Mouse (Mus musculus): ENCODE measurements around the gene Ankrd17. TPM values are rescaled to one million over a fixed set of nuclear protein-coding genes. Genes with fewer than 3 reads are reported as not detected.

Ankrd17 gene
- total and polyA plus RNA-seq, 2 experiments from 2014 or later, result 20.4 to 68.2 TPM

- Histone ChIP-seq H3K4me2 (ENCODE audit: low read depth) (peak overlapping the region; percentile 57), H3K9me3 (ENCODE audit: low read length) (no peaks in the 10 kb centered on the region), H3K9ac (peak overlapping the region; percentile 31; the same call in 1 of the 2 replicates), H3K36me3 (ENCODE audit: insufficient read depth) (no peaks in the 10 kb centered on the region), H3K4me3 (ENCODE audit: low read depth, low read length) (peak overlapping the region; percentile 27), H3K27me3 (ENCODE audit: insufficient read depth, low read length) (no peaks in the 10 kb centered on the region), H3K4me1 (ENCODE audit: insufficient read depth) (peaks cover 7% of the 10 kb centered on the region), H3K27ac (ENCODE audit: low read depth, low read length) (peak overlapping the region; percentile 45; the same call in 1 of the 2 replicates)
- DNase-seq (peak; percentile 18), ATAC-seq (no peak)
- 14% methylated on average over 7 of the region's 7 CpGs for WGBS
- TF ChIP-seq CTCF (IDR thresholded peaks at IDR 0.05; ENCODE audit: low read depth), result no peak
Measured at GRCm38 (mm10) chr5:90338177-90339091, 27.9 kb downstream of the Ankrd17 start.

- no peak overlapping the region for H3K4me3 ChIP-seq (ENCODE audit: low read depth, low read length)
- DNase-seq, result no peak
- no peak for ATAC-seq
- no peaks in the 10 kb centered on the region for H3K4me1 ChIP-seq (ENCODE audit: insufficient read depth)
- 93% methylated on average over 2 of the region's 2 CpGs for WGBS
- H3K27me3 ChIP-seq (ENCODE audit: insufficient read depth, low read length), result no peaks in the 10 kb centered on the region
- H3K9ac ChIP-seq, result no peak overlapping the region
- no peak overlapping the region for H3K27ac ChIP-seq (ENCODE audit: low read depth, low read length)
- H3K4me2 ChIP-seq (ENCODE audit: low read depth), result no peak overlapping the region
- no peaks in the 10 kb centered on the region for H3K36me3 ChIP-seq (ENCODE audit: insufficient read depth)
- H3K9me3 ChIP-seq (ENCODE audit: low read length), result no peaks in the 10 kb centered on the region
- no peak for TF ChIP-seq CTCF (IDR thresholded peaks at IDR 0.05; ENCODE audit: low read depth)
Measured at GRCm38 (mm10) chr5:90332478-90332877, 33.9 kb downstream of the Ankrd17 start.

- 65% methylated on average over 1 of the region's 1 CpGs for WGBS
- no peak for TF ChIP-seq CTCF (IDR thresholded peaks at IDR 0.05; ENCODE audit: low read depth)
- H3K27me3 ChIP-seq (ENCODE audit: insufficient read depth, low read length), result no peaks in the 10 kb centered on the region
- H3K4me2 ChIP-seq (ENCODE audit: low read depth), result no peak overlapping the region
- no peaks in the 10 kb centered on the region for H3K36me3 ChIP-seq (ENCODE audit: insufficient read depth)
- H3K9ac ChIP-seq, result no peak overlapping the region
- DNase-seq (no peak), ATAC-seq (no peak)
- H3K4me1 ChIP-seq (ENCODE audit: insufficient read depth), result no peaks in the 10 kb centered on the region
- H3K4me3 ChIP-seq (ENCODE audit: low read depth, low read length), result no peak overlapping the region
- no peak overlapping the region for H3K27ac ChIP-seq (ENCODE audit: low read depth, low read length)
- no peaks in the 10 kb centered on the region for H3K9me3 ChIP-seq (ENCODE audit: low read length)
Measured at GRCm38 (mm10) chr5:90331071-90331470, 35.3 kb downstream of the Ankrd17 start.

- 97% methylated on average over 11 of the region's 11 CpGs for WGBS
- no peak overlapping the region for H3K9ac ChIP-seq
- no peak overlapping the region for H3K4me3 ChIP-seq (ENCODE audit: low read depth, low read length)
- no peaks in the 10 kb centered on the region for H3K4me1 ChIP-seq (ENCODE audit: insufficient read depth)
- no peaks in the 10 kb centered on the region for H3K27me3 ChIP-seq (ENCODE audit: insufficient read depth, low read length)
- H3K9me3 ChIP-seq (ENCODE audit: low read length), result no peaks in the 10 kb centered on the region
- DNase-seq (no peak), ATAC-seq (no peak)
- no peak overlapping the region for H3K27ac ChIP-seq (ENCODE audit: low read depth, low read length)
- no peak overlapping the region for H3K4me2 ChIP-seq (ENCODE audit: low read depth)
- TF ChIP-seq CTCF (IDR thresholded peaks at IDR 0.05; ENCODE audit: low read depth), result no peak
- peaks cover 13% of the 10 kb centered on the region for H3K36me3 ChIP-seq (ENCODE audit: insufficient read depth)
Measured at GRCm38 (mm10) chr5:90298396-90298795, 68.0 kb downstream of the Ankrd17 start.

GRCm38 (mm10) chr5:90289887-90290286 lies 76.5 kb downstream of the Ankrd17 start:
- Histone ChIP-seq H3K4me3 (ENCODE audit: low read depth, low read length) (no peak overlapping the region), H3K9me3 (ENCODE audit: low read length) (no peaks in the 10 kb centered on the region), H3K4me2 (ENCODE audit: low read depth) (no peak overlapping the region), H3K27me3 (ENCODE audit: insufficient read depth, low read length) (no peaks in the 10 kb centered on the region), H3K9ac (no peak overlapping the region), H3K36me3 (ENCODE audit: insufficient read depth) (peaks cover 21% of the 10 kb centered on the region), H3K27ac (ENCODE audit: low read depth, low read length) (no peak overlapping the region), H3K4me1 (ENCODE audit: insufficient read depth) (no peaks in the 10 kb centered on the region)
- ATAC-seq (no peak), DNase-seq (no peak)
- no peak for TF ChIP-seq CTCF (IDR thresholded peaks at IDR 0.05; ENCODE audit: low read depth)

GRCm38 (mm10) chr5:90286559-90286958 lies 79.8 kb downstream of the Ankrd17 start:
- no peak overlapping the region for H3K9ac ChIP-seq
- DNase-seq, result peak; percentile 46
- no peaks in the 10 kb centered on the region for H3K27me3 ChIP-seq (ENCODE audit: insufficient read depth, low read length)
- no peaks in the 10 kb centered on the region for H3K9me3 ChIP-seq (ENCODE audit: low read length)
- peak; percentile 67 for TF ChIP-seq CTCF (IDR thresholded peaks at IDR 0.05; ENCODE audit: low read depth)
- no peak overlapping the region for H3K27ac ChIP-seq (ENCODE audit: low read depth, low read length)
- no peak overlapping the region for H3K4me2 ChIP-seq (ENCODE audit: low read depth)
- H3K4me3 ChIP-seq (ENCODE audit: low read depth, low read length), result no peak overlapping the region
- peaks cover 22% of the 10 kb centered on the region for H3K36me3 ChIP-seq (ENCODE audit: insufficient read depth)
- no peak for ATAC-seq
- 63% methylated on average over 2 of the region's 2 CpGs for WGBS
- H3K4me1 ChIP-seq (ENCODE audit: insufficient read depth), result no peaks in the 10 kb centered on the region

GRCm38 (mm10) chr5:90280061-90280460 lies 86.3 kb downstream of the Ankrd17 start:
- H3K9me3 ChIP-seq (ENCODE audit: low read length), result no peaks in the 10 kb centered on the region
- DNase-seq, result no peak
- no peak overlapping the region for H3K27ac ChIP-seq (ENCODE audit: low read depth, low read length)
- no peak for ATAC-seq
- no peak overlapping the region for H3K9ac ChIP-seq
- H3K4me3 ChIP-seq (ENCODE audit: low read depth, low read length), result no peak overlapping the region
- no peaks in the 10 kb centered on the region for H3K4me1 ChIP-seq (ENCODE audit: insufficient read depth)
- peaks cover 33% of the 10 kb centered on the region for H3K36me3 ChIP-seq (ENCODE audit: insufficient read depth)
- WGBS, result 92% methylated on average over 1 of the region's 1 CpGs
- no peak overlapping the region for H3K4me2 ChIP-seq (ENCODE audit: low read depth)
- no peaks in the 10 kb centered on the region for H3K27me3 ChIP-seq (ENCODE audit: insufficient read depth, low read length)
- no peak for TF ChIP-seq CTCF (IDR thresholded peaks at IDR 0.05; ENCODE audit: low read depth)

All from forebrain, postnatal 0 days (tissue).